Mouse (Mus musculus): ENCODE measurements around the gene Kif5c.

DNA sequence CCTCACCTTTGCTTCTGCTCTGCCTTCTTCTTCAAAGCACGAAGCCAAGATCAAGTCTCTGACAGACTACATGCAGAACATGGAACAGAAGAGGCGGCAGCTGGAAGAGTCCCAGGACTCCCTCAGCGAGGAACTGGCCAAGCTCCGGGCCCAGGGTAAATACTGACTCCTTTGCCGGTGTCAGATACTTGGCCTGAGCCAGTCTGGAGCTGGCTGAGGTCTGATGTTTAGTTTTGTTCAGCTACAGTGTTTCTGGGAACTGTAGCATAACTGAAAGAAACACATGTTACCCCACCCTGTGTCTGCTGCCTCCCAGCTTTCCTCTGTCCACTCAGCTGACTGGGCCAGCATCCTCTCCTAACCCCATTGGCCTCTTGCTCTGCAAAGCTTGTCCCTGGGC, 119.9 kb downstream of the Kif5c start:
- TF ChIP-seq POLR2A (IDR thresholded peaks at IDR 0.05; ENCODE audit: low read depth, low read length) (no peak), CTCF (IDR thresholded peaks at IDR 0.05; ENCODE audit: borderline replicate concordance, insufficient read depth, low read length) (no peak)
